24 mouse cellular contexts compared by ENCODE assay signal in genomic region chrX:72650688-72651087, GRCm38 (mm10). TPM values are rescaled to one million over a fixed set of nuclear protein-coding genes. Genes with fewer than 3 reads are reported as not detected.
DNase-seq lines count a peak whose midpoint lies in the region; ATAC-seq and TF ChIP-seq lines count a peak whose summit lies in the region.
"Had no signal": no experiment of that assay in that cellular context is flagged by ENCODE, and none has a peak within 500 bp of the region (broad histone marks: within the 10 kb centered on the region; RNA-seq: fewer than 3 reads in every experiment).

No protein-coding gene starts in this region.

- H3K4me1 ChIP-seq in liver, embryonic 13.5 days (replicated peaks): no peaks in the 10 kb centered on the region
- H3K4me1 ChIP-seq in liver, embryonic 11.5 days (replicated peaks; ENCODE audit: control insufficient read depth, insufficient read depth, low read length): no peaks in the 10 kb centered on the region
- H3K4me1 ChIP-seq in G1E (ENCODE audit: insufficient read depth, low read depth, low read length) (peaks cover 10% of the 10 kb centered on the region), MEL (ENCODE audit: control insufficient read depth in 1 of 2, insufficient read depth in 2 of 2, low read length in 2 of 2) (no peaks in the 10 kb centered on the region)
- H3K4me1 ChIP-seq in liver, embryonic 16.5 days (ENCODE audit: control insufficient read depth, low read depth, low read length): no peaks in the 10 kb centered on the region
- H3K4me1 ChIP-seq: embryonic facial prominence, embryonic 13.5 days; embryonic facial prominence, embryonic 15.5 days; forebrain, embryonic 12.5 days had no signal

- H3K27ac ChIP-seq in liver, embryonic 13.5 days: no peak overlapping the region
- no peak overlapping the region for H3K27ac ChIP-seq in liver, embryonic 11.5 days (ENCODE audit: low read depth, low read length)
- no peak overlapping the region for H3K27ac ChIP-seq in MEL (ENCODE audit: control insufficient read depth, low read depth, low read length)
- no peak overlapping the region for H3K27ac ChIP-seq in liver, embryonic 16.5 days (ENCODE audit: low read length)
- H3K27ac ChIP-seq: embryonic facial prominence, embryonic 13.5 days; embryonic facial prominence, embryonic 15.5 days; forebrain, embryonic 10.5 days; forebrain, embryonic 12.5 days had no signal

- H3K36me3 ChIP-seq in liver, embryonic 13.5 days: no peaks in the 10 kb centered on the region
- H3K36me3 ChIP-seq in liver, embryonic 11.5 days (ENCODE audit: control insufficient read depth, insufficient read depth, low read length): no peaks in the 10 kb centered on the region
- H3K36me3 ChIP-seq in G1E (replicated peaks) (no peaks in the 10 kb centered on the region), MEL (ENCODE audit: control insufficient read depth in 1 of 2, insufficient read depth in 2 of 2, low read length in 2 of 2) (no peaks in the 10 kb centered on the region)
- no peaks in the 10 kb centered on the region for H3K36me3 ChIP-seq in liver, embryonic 16.5 days (ENCODE audit: control insufficient read depth, insufficient read depth)
- H3K36me3 ChIP-seq: embryonic facial prominence, embryonic 13.5 days; embryonic facial prominence, embryonic 15.5 days; forebrain, embryonic 10.5 days; forebrain, embryonic 12.5 days had no signal

- H3K9me3 ChIP-seq in liver, embryonic 13.5 days (replicated peaks): no peaks in the 10 kb centered on the region
- no peaks in the 10 kb centered on the region for H3K9me3 ChIP-seq in liver, embryonic 11.5 days (ENCODE audit: control insufficient read depth, low read length)
- H3K9me3 ChIP-seq in G1E (replicated peaks) (no peaks in the 10 kb centered on the region), MEL (replicated peaks; ENCODE audit: insufficient read depth, low read length) (no peaks in the 10 kb centered on the region)
- H3K9me3 ChIP-seq in liver, embryonic 16.5 days (replicated peaks; ENCODE audit: control insufficient read depth, low read length): no peaks in the 10 kb centered on the region
- H3K9me3 ChIP-seq: embryonic facial prominence, embryonic 13.5 days; embryonic facial prominence, embryonic 15.5 days; forebrain, embryonic 10.5 days; forebrain, embryonic 12.5 days had no signal

- WGBS in liver, embryonic 13.5 days (ENCODE audit: insufficient replicate concordance): 34% methylated on average over 3 of the region's 3 CpGs
- 40% methylated on average over 3 of the region's 3 CpGs for WGBS in liver, embryonic 11.5 days
- WGBS in liver, embryonic 16.5 days (ENCODE audit: insufficient replicate concordance): 22% methylated on average over 3 of the region's 3 CpGs

- TF ChIP-seq EP300 in MEL (IDR thresholded peaks at IDR 0.05; ENCODE audit: low read depth in 1 of 2, low read length in 2 of 2): no peak

- H3K4me2 ChIP-seq in liver, embryonic 13.5 days: no peak overlapping the region
- H3K4me2 ChIP-seq in liver, embryonic 11.5 days: no peak overlapping the region
- H3K4me2 ChIP-seq in liver, embryonic 16.5 days (ENCODE audit: low read depth, low read length): no peak overlapping the region
- H3K4me2 ChIP-seq: embryonic facial prominence, embryonic 13.5 days; embryonic facial prominence, embryonic 15.5 days; forebrain, embryonic 12.5 days had no signal

- no peak for DNase-seq in liver, embryonic 13.5 days
- DNase-seq in liver, embryonic 11.5 days (ENCODE audit: low spot score): no peak
- DNase-seq in G1E (ENCODE audit: low spot score) (no peak), MEL (ENCODE audit: low read depth, low spot score) (peak; percentile 1)
- no peak for DNase-seq in cerebellum, adult 9-11 months
- DNase-seq in lung, postnatal 14 days: no peak
- DNase-seq: adrenal gland, adult 2 months; adrenal gland, postnatal 10 days; adrenal gland, postnatal 25 days; cerebellum, adult 11-12 months; cerebellum, adult 2 months; cerebellum, adult 9-10 months; cerebellum, postnatal 14 days; cerebellum, postnatal 36 days; embryo, embryonic 11 days had no signal

- H3K9ac ChIP-seq in liver, embryonic 13.5 days: no peak overlapping the region
- no peak overlapping the region for H3K9ac ChIP-seq in liver, embryonic 11.5 days (ENCODE audit: low read depth, low read length)
- H3K9ac ChIP-seq in MEL (ENCODE audit: control insufficient read depth, low read depth, low read length, poor library complexity, severe bottlenecking): no peak overlapping the region
- H3K9ac ChIP-seq in liver, embryonic 16.5 days (ENCODE audit: low read depth, low read length): no peak overlapping the region
- H3K9ac ChIP-seq: embryonic facial prominence, embryonic 13.5 days; embryonic facial prominence, embryonic 15.5 days; forebrain, embryonic 12.5 days had no signal

- no peaks in the 10 kb centered on the region for H3K79me2 ChIP-seq in MEL (ENCODE audit: control insufficient read depth, insufficient read depth, low read length, poor library complexity)

- H3K27me3 ChIP-seq in liver, embryonic 13.5 days: 0 out of 2 replicates have a peak, but pooled peaks cover 5% of the 10 kb centered on the region
- H3K27me3 ChIP-seq in liver, embryonic 11.5 days (replicated peaks; ENCODE audit: control insufficient read depth, insufficient read depth, low read length): peaks cover 5% of the 10 kb centered on the region
- H3K27me3 ChIP-seq in G1E (ENCODE audit: insufficient read depth, low read length): no peaks in the 10 kb centered on the region
- no peaks in the 10 kb centered on the region for H3K27me3 ChIP-seq in MEL (ENCODE audit: control insufficient read depth in 1 of 2, insufficient read depth in 2 of 2, low read length in 2 of 2)
- H3K27me3 ChIP-seq in liver, embryonic 16.5 days (ENCODE audit: control insufficient read depth, insufficient read depth, low read depth, low read length): no peaks in the 10 kb centered on the region
- H3K27me3 ChIP-seq: embryonic facial prominence, embryonic 15.5 days; forebrain, embryonic 12.5 days had no signal

- ATAC-seq in liver, embryonic 13.5 days (ENCODE audit: low read depth): peak; percentile 59; the same call in 1 of the 2 replicates
- no peak; the same call in 1 of the 2 replicates for ATAC-seq in liver, embryonic 11.5 days (replicated peaks; ENCODE audit: low FRiP score)
- peak; percentile 76 for ATAC-seq in G1E (ENCODE audit: extremely low read depth, insufficient number of reproducible peaks, low FRiP score, poor library complexity, severe bottlenecking)
- ATAC-seq in liver, embryonic 16.5 days (ENCODE audit: low read depth): peak; percentile 32; the same call in 1 of the 2 replicates
- ATAC-seq: forebrain, embryonic 14.5 days; forebrain, embryonic 16.5 days had no signal

- no peak for TF ChIP-seq POLR2A in MEL (IDR thresholded peaks at IDR 0.05; ENCODE audit: control insufficient read depth in 1 of 2, insufficient read depth in 1 of 2, low read depth in 1 of 2, low read length in 2 of 2, poor library complexity in 1 of 2)

- no peak for TF ChIP-seq RAD21 in MEL (IDR thresholded peaks at IDR 0.05; ENCODE audit: low read depth, low read length)

- TF ChIP-seq CTCF in G1E (IDR thresholded peaks at IDR 0.05; ENCODE audit: low read depth, low read length) (no peak), MEL (IDR thresholded peaks at IDR 0.05 in 2 of 3, conservative IDR thresholded peaks at IDR 0.05 in 1 of 3; ENCODE audit: control insufficient read depth in 1 of 3, insufficient read depth in 1 of 3, low read depth in 2 of 3, low read length in 3 of 3, poor library complexity in 1 of 3, severe bottlenecking in 1 of 3) (no peak)

- no peak overlapping the region for H3K4me3 ChIP-seq in liver, embryonic 13.5 days (replicated peaks)
- no peak overlapping the region for H3K4me3 ChIP-seq in liver, embryonic 11.5 days (ENCODE audit: low read depth, low read length)
- H3K4me3 ChIP-seq in G1E (ENCODE audit: low read depth, low read length) (no peak overlapping the region), MEL (ENCODE audit: control insufficient read depth in 1 of 2, insufficient read depth in 1 of 2, low read depth in 2 of 2, low read length in 2 of 2) (no peak overlapping the region)
- H3K4me3 ChIP-seq in liver, embryonic 16.5 days (ENCODE audit: low read depth, low read length): no peak overlapping the region
- H3K4me3 ChIP-seq: embryonic facial prominence, embryonic 13.5 days; embryonic facial prominence, embryonic 15.5 days; erythroblast, embryonic 14.5 days; forebrain, embryonic 10.5 days; forebrain, embryonic 12.5 days had no signal

TF ChIP-seq in MEL, 35 proteins besides CTCF, POLR2A, EP300 and RAD21:
- peak; percentile 14; the same call in 1 of the 2 replicates for TF ChIP-seq BHLHE40 (IDR thresholded peaks at IDR 0.05; ENCODE audit: borderline replicate concordance, low read depth, low read length)
- no peak for TF ChIP-seq ZKSCAN1 (IDR thresholded peaks at IDR 0.05; ENCODE audit: low read depth, low read length)
- TF ChIP-seq RCOR1 (IDR thresholded peaks at IDR 0.05; ENCODE audit: low read depth, low read length): no peak
- no peak for TF ChIP-seq POLR2AphosphoS2 (IDR thresholded peaks at IDR 0.05; ENCODE audit: low read length)
- TF ChIP-seq USF1 (IDR thresholded peaks at IDR 0.05; ENCODE audit: low read depth, low read length): peak; percentile 31; the same call in 1 of the 2 replicates

RNA-seq across cellular contexts. Expression of gene Gabra3, which starts 6.0 kb away (rescaled TPM):
- polyA plus RNA-seq in liver, embryonic 13.5 days (2015; fragmentation: Nextera tagmentation; extraction: Ambion mirVana): 0.19 and 0.32 TPM in 2 replicates
- polyA plus RNA-seq in liver, embryonic 11.5 days (2014; fragmentation: Nextera tagmentation; extraction: Ambion mirVana): 0.26 and 0.30 TPM in 2 replicates
- total RNA-seq in G1E (2014; fragmentation: Nextera tagmentation): 6.2 and 7.1 TPM in 2 replicates
- total RNA-seq in G1E (2017): 0.55 and 0.87 TPM in 2 replicates
- 0.02 and 0.04 TPM in 2 replicates for polyA plus RNA-seq in G1E (2012)
- total RNA-seq in MEL (2012; rRNA removed): not detected in 2 replicates
- polyA plus RNA-seq in MEL (2012; ENCODE audit: insufficient read depth in 1 of 2, insufficient read length in 2 of 2, low read depth in 1 of 2, low replicate concordance in 2 of 2, missing spikeins in 1 of 2): not detected
- 0.11 and 0.19 TPM in 2 replicates for polyA plus RNA-seq in liver, embryonic 16.5 days (2015; fragmentation: Nextera tagmentation; extraction: Ambion mirVana)
- total RNA-seq: common myeloid progenitor, adult 5-6 weeks had no signal
